Mouse (Mus musculus): Measurements from ENCODE around the gene Gm17093.
"Not testable (repeated sequence)": the region's sequence is repeated elsewhere in the genome, so short reads cannot be mapped to it uniquely, and the experiment has no call there.

Gm17093 gene

DNA sequence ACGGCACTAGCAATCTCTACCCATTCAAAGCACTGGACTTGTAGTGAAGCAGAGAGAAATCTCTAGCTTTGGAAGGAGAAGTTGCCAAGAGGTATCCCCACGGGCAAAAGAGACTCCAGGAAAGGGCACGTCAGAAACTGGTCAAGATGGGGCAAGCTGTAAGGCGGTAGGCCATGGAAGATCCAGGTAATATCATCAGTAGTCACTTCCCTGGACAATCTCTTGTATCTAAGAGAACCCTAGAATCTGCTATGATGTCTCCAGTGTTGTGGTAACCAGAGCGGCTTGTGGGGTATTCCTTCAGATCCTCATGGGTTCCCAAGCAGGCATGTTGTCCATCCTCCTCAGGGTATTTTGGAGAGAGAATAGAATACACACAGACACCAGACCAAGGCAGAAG lies at the start of gene Gm17093:
Gene Gm17093, plus strand, starts transcription at position 301 of the 400 bp plus-strand sequence.
- not testable (repeated sequence) for DNase-seq (ENCODE audit: low spot score)

GRCm38 (mm10) chr14:44492163-44492562 lies 25.9 kb upstream of the Gm17093 start, which contains the start of gene BC061237:
TSS of gene BC061237 (plus strand) at chr14:44492463.
- DNase-seq (ENCODE audit: low spot score): not testable (repeated sequence)

- not testable (repeated sequence) for DNase-seq (ENCODE audit: low spot score)
These were observed 29.9 kb downstream of the Gm17093 start for GRCm38 (mm10) chr14:44547961-44548360.
